Mouse (Mus musculus) 3134 (cell line): ENCODE data around the gene Mpi.

Experiments
- DNase-seq: peaks from one replicate; pipeline ENCODE4 v3.0.0-alpha.2; 2011; ENCODE audit warnings: low spot score; ENCODE audit not compliant: insufficient read length; ENCODE audit errors: extremely low read depth

The Mpi gene

DNA sequence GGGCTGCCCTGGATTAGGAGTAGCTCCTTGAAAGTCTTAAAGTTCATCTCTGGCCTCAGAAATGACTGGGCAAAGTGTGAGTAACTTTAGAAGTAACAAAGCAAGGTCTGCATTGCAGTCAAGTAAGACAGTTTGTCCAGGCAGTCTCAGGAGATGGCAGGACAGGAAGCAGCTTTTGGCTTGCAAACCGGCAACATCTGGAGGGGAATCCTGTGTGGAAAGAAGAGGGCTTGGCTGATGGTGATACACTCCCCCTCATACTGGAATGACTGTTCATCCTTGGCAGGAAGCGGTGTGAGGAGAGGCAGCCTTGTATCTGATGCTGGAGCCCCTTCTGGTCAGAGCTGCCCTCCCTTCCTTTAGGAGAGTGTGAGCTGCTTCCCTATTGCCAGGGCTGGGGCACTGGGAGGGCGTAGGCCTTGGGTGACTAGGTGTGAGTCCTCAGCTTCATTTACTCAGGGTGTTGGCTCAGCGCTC lies 10.4 kb upstream of the Mpi start:
- DNase-seq = no peak

DNA sequence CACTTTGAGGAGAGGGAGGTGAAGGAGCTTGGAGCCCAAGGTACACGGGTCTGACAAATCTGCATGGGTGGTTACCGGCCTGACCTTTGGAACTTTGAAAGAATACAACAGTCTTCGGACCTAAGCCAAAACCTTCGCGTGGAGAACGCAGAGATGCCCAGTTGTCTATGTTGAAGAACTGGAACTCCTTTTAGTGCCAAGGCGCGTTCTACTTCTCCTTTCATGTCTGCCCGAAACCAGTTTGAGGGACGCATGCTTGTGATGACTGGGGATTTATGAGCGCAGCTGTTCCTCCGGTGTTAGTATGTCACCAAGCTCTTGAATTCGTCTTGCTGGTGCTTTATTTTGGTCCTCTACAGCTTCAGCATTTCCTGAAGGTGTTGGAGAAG lies 9.1 kb upstream of the Mpi start:
- no peak for DNase-seq

DNA sequence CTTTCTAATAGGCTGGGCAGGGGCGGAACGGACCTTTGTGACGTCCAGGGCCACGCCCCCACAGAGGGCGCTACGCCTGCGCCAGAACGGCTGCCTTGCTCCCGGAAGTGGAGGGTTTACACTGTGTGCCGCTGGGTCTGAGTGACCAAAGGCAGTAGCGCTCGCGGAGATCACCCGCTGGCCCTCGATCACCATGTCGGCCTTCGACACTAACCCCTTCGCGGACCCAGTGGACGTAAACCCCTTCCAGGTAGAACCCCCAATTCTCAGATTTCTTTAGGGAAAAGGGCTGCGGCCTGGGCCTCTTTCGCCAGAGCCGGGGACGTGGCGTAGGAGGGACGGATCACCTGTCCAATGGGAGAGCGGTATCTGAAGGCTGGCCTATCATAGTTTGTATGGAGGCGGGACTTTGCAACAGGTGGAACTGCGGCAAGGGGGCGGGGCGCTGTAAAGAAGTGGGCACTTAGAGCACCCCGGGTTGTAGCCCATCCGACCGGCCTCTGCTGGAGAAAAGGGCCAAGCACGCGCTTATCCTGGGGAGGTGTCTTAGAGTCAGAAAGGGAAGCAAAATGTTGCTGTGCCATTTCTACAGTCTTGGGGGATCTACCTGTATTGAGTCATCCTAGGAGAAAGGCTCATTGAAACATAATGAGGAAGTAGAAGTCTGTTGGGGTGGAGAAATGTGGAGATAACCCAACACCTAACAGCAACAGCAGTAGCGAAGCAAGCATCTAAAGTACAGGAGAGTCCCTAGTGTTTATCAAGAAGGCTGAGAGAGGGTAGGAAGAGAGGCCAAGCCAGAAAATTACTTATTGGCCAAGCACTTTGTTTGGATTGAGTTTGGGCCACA lies 8.5 kb upstream of the Mpi start, which contains the start of gene Scamp2:
Gene Scamp2 (plus strand): TSS at position 83 of the 850 bp plus-strand sequence.
- peak; percentile 95 for DNase-seq

DNA sequence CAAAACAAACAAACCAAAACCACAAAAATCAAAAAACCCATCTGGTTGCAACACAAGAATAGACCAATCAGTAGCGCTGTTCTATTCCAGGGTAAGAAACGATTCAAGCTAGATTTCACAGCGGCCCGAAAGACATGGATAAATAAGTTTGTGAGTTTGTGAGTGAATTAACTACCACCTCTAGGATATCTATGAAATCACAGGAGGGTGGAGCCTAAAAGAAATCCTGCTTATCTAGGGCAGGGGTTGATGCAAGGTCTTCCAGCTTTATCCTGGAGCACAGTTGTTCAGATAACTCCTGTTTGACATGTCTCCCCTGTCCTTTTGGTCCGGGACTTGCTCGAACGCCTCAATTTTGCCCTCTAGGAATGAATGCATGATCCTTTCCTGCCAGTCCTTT lies 7.7 kb upstream of the Mpi start:
- no peak for DNase-seq

DNA sequence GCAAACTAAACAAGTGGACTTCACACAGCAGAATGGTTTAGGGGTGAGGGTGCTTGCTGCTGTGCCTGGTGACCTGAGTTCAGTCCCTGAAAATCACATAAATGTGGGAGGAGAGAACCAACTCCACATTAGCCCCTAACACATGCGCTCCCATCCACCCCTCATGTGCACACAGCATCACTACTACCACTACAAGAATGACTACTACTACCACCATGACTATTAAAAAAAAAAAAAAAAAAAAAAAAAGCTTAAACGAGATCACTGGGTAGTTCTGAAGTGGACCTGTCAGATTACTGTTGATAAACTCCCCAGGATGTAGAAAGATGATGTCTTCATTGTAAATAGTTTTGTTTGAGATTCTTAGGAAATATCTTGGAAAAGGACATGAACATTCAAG lies 7.0 kb upstream of the Mpi start:
- DNase-seq = no peak

DNA sequence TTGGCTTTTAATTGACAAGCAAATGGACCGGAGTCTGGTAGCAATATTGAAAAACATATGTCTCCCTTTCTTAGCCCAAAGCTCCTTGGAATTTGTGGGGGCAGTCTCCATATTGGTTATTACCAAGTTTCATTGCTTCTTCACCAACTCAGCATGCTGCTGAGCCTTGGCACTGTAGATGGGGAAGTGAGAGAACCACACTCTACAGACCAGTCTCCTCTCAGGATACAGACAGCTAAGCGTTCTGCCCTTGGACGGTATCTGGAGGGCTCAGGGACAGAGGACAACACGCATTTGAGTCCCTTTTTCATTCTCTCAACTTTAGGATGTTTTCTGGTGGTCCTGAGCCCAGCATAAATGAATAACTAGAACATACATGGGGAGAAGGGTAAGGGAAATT lies 6.1 kb upstream of the Mpi start:
- no peak for DNase-seq

DNA sequence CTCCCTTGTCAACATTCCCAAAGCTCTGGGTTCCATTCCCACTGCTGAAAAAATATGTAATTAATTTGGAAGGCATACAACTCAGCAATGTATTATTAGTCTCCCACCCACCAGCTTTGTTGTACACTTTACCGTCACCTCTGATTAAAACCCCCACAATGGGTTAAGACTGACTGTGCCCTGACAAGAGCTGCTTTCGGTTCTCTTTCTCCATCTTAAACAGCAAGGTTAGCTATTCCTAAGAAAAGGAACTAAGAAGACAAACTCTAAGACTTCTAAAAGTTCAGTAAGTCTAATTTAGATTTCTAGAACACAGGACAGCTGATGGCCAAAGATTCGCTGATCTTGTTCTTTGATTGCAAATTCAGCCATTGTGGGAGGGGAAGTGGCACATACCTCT lies 4.7 kb upstream of the Mpi start:
- no peak for DNase-seq

DNA sequence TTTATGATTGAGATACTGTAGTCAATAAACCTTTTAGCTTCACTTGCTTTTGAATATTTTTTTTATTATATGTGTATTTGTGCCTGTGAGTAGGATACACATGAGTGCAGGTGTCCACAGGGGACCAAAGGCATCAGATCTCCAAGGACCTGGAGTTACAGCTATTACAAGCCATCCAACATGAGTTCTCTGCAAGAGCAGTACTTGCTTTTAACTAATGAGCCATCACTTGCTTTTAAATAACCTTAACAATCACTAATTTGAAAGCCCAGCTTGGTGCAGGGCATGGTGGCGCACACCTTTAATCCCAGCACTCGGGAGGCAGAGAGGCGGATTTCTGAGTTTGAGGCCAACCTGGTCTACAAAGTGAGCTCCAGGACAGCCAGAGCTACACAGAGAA lies 2.2 kb upstream of the Mpi start:
- no peak for DNase-seq

DNA sequence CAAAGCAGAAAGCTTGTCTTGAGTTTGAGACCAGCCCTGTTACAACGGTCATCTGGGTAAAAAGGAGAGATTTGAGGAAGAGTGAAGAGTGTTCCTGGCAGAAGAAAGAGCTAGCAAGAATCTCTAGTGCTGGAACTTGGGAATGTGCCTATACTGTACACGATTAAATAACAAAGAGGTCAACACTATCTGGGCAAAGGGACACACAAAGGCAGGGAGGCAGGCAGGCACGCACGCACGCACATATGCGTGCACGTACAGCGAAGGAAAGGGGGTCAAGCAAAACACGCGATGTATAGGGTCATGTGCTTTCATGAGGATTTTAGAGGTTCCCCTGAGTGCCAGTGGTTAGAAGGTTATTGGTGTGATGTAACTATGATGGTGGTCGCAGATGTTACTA lies 556 bp upstream of the Mpi start:
- no peak for DNase-seq

DNA sequence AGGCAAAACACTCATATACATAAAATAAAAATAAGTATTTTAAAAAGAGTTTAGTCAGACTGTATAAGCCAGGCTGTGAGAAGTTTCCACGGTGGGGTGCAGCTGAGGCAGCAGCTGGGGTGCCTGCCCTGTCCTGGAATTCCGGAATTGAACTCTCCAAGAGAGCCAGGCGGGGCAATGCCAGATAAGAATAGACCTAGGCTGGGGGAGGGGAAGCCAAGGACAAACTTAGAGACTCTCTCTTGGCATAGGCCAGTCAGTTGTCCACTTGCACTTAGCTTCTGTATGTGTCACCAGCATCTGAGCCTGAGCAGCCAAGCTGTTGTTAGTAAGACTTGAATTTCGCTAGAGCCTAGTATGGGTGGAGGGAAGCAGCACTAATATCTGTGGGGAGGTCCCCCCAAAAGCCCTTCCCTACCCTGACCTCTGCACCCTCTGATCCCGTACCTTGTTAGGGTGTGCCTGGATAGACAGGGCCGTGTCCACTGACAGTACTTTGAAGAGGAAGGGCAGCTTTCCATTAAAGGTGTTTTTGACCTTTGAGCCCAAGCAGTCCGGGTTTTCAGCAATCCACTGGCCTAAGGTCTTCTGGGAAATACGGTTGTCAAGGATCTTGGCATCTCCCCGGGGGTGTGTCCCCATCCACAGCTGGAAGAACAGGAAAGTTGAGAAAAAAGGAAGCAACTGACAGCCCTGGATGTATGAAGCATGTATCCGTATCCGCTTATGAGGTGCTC lies 2.3 kb downstream of the Mpi start:
- no peak for DNase-seq

DNA sequence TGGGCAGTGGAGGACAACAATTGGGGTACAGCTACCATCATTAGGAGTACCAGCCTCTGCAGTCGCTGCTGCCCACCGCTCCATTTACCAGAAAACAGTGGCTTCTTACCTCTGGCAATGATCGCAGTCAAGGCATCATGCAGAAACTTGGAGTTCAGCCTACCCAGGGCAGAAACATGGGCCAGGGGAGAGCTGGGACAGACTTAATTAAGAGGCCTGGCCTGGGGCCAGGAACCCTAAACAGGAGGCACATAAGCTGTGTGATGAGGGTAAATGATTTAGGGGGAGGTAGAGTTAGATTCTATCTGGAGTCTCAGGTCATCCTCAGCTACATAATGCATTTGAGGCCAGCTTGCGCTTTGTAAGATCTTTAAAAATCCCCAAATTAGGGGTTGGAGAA lies 3.4 kb downstream of the Mpi start:
- DNase-seq = no peak

DNA sequence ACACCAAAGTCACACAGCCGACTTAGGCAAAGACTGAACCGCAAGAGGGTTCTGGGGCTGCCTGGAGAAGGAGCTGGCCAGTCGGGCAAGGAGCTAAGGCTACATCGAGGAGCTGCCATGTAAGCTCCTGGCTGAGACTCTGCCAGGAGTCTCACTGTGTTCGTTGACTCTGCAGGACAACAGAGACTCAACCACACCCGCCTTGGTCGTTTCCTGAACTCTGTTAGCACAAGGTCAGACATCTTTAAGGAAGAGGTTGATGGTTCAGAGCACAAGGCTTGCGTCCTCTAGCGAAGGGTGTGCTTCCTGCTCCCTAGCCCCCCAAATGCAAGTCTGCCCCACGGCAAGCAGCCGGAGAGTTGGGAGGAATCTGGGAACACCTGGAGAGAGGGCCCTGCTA lies 4.7 kb downstream of the Mpi start:
- no peak for DNase-seq

DNA sequence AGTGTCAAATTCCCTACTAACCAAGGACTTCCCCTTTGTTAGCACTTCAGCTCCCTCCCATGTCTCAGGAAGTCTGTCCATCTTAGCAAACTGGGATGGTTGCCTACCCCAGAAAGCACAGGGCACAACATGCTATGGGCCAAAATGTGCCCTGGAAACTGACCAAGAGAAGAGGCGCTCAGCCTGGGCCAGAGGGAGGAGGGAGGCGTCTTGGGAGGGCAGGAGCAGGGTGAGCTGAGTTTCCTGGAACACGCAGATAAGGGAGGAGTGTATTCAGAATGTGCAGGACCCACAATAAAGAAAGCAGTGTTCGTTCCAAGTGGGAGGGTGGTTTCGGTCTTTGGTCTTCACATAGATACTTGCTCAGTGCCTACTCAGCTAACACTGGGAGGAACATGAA lies 5.3 kb downstream of the Mpi start:
- DNase-seq = no peak

DNA sequence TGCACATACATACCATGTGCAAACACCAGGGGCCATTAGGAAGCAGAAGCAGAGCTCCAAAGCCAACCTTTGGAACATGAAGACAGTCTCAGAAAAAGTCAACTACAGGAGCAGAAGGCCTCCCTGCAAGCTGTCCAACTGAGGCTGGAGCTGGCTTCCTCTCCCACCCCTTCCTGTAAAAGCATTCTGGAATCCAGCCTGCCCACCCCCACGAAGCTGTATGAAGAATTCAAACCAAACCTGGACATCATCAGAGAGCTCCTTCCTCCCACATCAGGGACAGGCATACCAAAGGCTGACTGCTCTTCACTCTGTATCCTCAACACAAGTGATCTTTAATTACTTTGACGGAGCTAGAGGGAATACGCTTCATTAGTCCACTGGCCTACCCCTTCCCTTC lies 8.6 kb downstream of the Mpi start:
- no peak for DNase-seq

DNA sequence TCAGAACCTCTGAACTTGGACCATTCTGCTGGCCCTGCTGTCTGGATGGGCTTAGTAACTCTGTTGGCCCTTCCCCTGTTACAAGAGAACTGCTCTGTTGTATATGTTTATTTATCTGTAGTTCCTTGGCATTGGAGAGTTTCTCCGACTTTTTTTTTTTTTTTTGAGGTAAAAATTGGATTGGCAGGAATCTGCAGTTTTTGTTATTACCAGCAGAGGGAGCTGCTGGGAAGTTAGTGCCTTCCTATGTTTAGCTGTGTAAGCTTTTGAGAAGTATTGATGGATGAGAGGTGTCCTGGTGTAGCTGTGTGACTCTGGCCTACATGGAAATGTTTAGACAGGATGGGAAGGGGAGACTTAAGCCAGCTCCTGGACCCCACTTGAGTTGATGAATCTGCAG lies 11.3 kb downstream of the Mpi start:
- DNase-seq = no peak

DNA sequence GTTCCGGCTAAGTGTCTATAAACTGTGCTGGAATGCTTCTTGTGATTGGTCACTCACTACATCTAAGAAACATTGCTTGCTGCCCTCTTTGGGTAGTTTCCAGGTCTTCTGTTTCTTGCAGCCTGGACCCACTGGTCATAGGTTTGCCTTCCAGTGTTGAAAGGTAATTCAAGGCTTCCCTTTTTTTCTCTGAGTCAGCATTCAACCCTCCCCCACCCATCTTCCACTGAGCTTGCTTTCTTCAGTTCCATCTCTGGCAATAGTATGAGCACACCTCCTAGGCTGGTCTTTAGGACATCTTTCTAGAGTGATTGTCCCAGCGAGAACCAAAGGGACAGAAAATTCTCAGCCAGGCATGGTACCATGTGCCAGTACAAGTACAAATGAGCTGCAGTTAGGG lies 13.0 kb downstream of the Mpi start:
- DNase-seq = no peak

DNA sequence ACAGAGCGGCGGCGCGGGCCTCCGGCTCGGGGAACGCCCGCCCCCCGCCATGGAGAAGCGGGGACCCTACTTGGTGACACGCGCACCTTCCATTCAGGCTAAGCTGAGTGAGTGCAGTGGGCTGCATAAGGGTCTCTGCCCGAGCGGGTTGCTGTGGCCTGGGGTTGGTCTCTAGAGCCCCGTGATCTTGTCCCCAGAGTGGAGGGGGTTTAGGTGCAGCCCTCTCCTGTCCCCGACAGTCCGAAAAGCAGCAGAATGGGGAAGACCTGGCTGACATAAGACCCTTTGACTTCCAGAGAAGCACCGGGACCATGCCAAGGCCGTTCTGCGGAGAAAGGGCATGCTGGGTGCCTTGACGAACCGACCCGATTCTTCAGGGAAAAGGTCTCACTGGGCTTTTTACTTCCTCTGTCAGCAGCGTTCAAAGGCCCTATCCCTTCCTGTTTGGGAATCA lies 14.8 kb downstream of the Mpi start:
- no peak for DNase-seq

DNA sequence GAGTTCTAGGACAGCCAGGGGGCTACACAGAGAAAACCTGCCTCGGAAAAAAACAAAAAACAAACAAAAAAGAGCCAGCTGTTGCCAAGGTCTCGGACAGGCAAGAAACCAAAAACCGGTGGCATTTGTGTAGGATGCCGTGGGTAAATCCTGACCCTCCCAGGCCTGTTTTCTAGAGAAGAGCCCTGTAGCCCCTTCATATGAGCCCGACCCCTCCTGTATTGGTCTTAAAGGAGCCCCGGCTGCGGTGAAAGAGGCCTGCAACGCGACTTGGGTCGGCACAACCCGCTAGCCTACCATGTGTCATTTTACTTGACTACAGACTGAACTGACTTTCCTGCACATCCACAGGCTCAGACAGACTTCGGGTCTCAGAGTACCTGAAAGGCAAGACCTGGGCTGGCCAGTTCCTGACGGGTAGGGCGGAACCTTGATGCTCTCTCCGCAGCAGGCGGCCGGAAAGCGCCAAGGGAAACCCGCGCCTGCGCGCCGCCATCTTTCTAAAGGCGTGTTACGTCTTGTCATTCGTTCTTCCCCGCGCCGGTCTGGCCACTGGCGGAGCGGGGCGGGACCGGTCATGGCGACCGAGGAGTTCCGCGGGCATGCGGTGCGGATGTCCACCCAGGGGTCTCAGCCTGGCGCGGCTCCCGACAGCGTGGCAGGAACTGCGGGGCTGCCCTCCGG lies 15.4 kb downstream of the Mpi start, which contains the start of gene Fam219b:
Gene Fam219b (plus strand): TSS at position 485 of the 684 bp plus-strand sequence.
- peak; percentile 89 for DNase-seq

DNA sequence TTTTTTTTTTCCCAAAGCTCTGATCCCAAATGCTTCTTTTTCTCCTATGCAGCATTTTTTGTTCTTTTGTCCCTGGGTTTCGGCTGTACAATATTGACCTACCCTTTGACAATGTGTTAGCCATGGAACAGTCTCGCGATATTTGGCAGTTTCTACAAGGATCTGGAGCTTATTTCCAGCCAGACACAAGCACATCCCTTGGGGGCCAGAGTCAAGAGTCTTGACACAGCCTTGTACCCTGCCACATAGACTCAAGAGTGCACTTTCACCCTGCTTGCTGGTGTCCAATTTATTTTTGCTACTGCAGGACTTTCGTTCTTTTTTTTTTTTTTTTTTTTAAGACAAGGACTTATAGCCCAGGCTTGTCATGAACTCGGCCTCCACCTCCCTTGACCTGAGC lies 16.2 kb downstream of the Mpi start:
- DNase-seq = no peak

DNA sequence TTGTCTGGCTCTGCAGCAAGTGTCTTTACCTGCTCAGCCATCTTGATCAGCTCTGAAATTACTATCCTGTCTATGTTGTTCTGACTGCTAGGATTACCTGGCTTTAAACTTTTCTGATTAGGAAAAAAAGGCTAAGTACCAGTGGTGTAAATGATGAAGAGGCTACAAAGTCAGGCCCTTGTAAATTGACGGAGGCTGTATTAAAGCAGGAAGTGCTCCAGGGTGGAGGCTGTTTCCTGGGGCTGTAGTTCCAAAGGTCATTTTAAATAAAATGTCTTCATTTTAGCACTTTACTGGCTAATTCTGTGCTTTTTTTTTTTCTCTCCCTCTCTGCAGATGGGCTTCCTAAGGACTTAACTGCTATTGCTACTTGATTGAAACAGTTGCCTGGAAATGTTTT lies 20.6 kb downstream of the Mpi start:
- no peak for DNase-seq

DNA sequence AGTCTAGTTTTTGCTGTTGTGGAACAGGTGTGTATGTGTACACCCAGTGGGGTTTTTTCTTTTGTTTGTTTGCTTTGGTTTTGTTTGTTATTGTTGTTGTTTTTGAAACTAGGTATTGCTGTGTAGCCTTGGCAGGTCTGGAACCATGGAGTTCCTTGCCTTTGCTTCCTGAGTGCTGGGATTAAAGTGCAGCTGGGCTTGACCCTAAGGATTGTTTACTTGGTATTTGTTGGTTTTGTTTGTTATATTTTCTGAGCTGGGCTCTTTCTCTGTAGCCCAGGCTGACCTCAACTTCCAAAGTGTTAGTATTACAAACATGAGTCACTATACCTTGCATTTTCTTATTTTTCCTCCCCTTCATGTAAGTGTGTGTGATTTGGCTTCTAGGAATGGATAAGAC lies 26.1 kb downstream of the Mpi start:
- no peak for DNase-seq
